Mouse (Mus musculus) cortical plate, adult 2 months (tissue): ENCODE measurements around the gene Nkx6-2.

ENCODE experiments used
- CTCF ChIP-seq: fragments of 200-500 bp; IDR thresholded peaks from 2 replicates; pipeline ENCODE4 v1.5.1; 2011; ENCODE audit warnings: mild to moderate bottlenecking, control low read depth, low read length; ENCODE audit not compliant: insufficient read depth; ENCODE audit errors: extremely low read depth
- POLR2A ChIP-seq: fragments of 200-500 bp; IDR thresholded peaks from 2 replicates; pipeline ENCODE4 v1.6.1; 2011; ENCODE audit warnings: mild to moderate bottlenecking, low read length, control low read depth; ENCODE audit not compliant: insufficient read depth; ENCODE audit errors: extremely low read depth

DNA sequence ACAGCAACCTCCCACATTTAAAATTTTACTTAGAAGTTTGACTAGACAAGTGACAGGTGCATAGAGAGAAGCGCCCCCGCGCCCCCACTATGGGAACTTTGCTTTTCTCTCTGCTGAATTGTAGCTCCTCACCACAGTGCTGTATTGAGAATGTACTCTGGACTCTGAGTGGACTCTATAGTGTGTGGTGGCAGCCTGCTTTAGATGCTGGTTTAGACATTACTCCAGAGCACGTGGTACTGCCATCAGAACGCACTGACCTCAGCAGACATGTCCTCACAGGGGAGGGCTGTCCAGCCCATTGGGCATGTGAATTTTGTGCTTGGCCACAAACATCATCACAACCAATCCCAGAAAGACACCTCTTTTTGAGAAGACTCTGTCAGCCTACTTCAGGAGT is 11.8 kb downstream of the Nkx6-2 start:
- TF ChIP-seq POLR2A = no peak
- TF ChIP-seq CTCF = no peak
